Mouse (Mus musculus) spleen, adult 12 weeks (tissue): ENCODE results near the gene Gcsh.

ENCODE experiments used
- DNase-seq: peaks from one replicate; pipeline ENCODE4 v3.0.0; 2022; ENCODE audit warnings: low spot score

The Gcsh gene

DNA sequence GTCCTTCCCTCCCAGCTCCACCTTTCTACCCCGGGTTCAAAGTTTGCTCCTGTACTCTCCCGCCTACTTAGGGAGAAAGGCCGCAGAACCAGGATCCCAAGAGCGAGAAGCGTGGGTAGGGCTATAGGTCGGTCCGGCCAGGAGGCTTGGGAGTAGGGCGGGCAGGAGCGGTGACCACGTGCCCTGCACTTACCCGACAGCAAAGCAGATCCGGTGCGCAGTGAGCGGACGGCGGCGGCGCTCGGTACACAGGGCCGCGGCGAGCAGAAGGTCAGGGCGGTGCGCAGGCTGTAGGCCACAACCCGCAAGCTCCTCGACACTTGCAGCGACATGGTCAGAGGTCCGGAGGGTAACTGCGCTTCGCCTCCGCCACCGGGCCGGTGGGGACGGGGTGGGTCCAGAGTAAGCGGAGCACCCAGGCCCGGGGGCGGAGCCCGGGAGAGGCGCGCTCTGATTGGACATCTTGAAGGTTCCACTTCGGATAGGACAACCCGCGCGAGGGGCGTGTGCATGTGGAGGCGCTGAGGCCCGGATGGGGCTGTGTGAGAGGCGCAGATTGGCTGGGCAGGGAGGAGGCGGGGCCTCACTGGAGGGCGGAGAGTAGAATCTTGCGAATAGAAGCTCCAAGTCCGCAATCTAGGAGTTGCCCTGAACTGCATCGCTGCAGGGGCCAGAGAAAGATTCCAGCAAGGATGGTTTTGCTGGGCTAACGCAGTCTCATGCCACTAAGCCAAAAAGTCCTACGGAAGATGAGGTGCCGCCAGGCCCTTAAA, at the start of gene Gcsh:
Gene Gcsh, minus strand, starts transcription at position 443 of the 773 bp plus-strand sequence.
- DNase-seq = peak; percentile 93

DNA sequence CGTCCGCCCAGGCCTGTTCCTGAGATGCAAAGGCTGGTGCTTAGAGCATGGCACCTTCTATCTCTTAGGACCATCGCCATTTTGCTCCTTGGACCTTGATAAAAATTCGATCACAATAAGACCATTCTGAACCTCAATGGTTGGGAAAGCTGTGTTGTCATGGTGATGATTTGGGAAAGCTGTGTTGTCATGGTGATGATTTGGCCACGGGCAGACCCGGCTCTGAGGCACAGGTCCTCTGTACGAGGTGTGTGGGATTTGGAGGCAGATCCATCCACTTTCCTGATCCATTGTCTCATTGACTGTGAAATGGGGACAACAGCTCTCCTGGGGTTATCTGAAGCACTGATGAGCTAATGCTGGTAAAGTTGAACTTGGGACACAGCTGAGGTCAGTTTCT, 46.5 kb upstream of the Gcsh start:
- DNase-seq = no peak

DNA sequence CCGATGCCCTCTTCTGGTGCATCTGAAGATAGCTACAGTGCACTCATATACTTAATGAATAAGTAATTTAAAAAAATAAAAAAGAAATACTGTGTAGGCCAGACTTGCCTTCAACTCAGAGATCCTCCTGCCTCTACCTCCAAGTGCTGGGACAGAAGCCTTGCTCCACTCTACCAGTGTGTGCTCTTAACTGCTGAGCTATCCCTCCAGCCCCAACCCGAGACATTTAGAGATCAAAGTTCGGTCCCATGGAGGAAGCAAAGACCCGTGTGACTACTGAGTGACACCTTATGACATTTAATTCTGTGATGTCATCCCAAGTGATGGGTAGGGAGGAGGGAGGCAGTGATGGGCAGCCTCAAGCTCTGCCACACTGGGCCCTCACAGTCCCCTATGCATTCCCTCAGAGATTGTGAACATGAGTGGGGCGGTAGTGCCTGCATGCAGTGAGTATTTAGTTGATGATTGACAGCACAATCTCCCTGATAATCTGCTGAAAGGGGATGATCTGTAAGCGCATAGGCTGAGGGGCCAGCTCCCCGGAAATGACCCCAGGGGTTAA, 44.1 kb upstream of the Gcsh start:
- DNase-seq = no peak

DNA sequence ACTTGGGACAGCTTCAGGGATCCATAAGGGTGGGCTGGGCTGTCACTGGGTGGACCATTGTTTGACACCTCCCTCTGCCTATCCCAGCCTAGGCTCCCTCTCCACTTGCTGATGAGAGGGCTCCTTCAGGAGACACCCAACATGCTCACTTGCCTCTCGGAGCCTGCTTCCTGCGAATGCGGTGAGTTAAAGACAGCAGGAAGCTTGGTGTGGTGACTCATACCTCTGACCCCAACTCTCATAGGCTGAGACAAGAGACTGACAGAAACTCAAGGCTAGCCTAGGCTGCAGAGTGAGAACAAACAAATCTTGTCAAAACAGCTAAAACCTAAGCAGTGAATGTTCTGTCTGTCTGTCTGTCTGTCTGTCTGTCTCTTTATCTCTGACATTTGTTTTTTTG, 40.1 kb upstream of the Gcsh start:
- DNase-seq = no peak

DNA sequence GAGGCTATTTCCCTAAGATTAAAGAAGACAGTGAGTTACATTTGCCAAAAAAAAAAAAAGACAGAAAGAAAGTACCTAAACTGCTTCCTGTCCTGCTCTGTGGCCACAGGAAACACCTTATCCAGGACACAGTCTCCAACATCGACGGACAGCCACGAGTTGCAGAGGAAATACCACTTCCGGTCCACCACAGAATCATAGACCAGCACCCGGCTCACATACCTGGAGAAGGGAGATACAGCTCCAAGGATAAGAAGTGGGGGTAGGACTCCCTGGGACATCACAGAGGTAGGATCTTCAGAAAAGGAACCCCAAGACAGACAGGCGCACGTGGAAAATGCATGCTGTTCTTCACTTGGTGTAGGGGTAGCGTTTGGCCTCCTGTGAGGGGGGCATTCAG, 39.3 kb upstream of the Gcsh start:
- DNase-seq = no peak

DNA sequence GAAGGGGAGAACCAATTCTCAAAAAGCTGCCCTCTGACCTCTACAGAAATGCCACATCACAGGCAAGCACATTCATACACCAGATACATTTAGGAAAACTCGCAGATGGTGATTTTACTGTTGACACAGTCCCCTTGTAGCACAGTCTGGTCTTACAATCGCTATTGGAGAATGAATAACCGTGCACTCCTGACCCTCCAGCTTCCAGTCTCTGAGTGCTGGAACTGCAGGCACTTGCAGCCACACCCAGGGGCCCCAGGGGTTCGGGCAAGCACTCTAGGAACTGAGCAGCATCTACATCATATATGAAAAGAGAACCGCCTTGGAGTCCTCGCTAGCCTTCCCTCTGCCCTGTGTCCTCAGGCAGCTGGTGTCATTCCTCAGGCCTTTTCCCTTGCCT, 38.1 kb upstream of the Gcsh start:
- DNase-seq = no peak

DNA sequence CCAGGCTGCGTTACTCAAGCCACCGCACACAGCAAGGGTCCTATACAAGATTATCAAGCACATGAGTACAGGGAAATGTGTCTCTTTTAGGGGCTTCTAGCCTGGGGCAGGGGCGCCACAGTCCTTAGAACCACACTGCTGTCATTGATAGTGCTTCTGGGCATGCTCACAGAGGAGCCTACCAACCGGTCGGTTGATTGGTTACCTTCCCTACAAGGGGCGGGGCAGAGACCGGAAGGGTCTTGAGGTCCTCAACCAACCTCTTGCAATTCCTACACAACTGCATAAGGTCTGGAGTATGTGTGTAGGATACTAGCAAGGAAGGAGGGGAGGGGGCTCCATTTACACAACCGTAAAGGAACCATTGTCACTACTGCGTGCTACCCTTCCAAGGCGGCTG, 35.3 kb upstream of the Gcsh start:
- no peak for DNase-seq

DNA sequence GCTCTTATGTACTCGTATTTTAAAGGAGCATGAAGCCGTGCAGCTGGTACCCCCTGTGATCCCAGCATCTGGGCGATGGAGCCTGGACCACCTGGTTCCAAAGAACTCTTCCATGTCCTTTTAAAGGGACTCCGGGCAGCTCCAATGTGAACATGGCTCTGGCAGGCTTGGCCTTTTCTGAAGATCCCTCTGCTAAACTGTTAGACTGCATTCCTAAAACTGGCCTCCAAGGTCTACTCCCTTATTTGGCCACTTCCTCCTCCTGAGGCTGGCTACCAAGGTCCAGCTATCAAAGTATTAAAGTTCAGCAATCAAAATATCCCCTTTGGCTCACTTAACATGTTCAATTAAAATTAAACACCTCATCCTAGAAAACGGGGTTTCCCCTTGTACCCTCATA, 34.3 kb upstream of the Gcsh start:
- DNase-seq = no peak

DNA sequence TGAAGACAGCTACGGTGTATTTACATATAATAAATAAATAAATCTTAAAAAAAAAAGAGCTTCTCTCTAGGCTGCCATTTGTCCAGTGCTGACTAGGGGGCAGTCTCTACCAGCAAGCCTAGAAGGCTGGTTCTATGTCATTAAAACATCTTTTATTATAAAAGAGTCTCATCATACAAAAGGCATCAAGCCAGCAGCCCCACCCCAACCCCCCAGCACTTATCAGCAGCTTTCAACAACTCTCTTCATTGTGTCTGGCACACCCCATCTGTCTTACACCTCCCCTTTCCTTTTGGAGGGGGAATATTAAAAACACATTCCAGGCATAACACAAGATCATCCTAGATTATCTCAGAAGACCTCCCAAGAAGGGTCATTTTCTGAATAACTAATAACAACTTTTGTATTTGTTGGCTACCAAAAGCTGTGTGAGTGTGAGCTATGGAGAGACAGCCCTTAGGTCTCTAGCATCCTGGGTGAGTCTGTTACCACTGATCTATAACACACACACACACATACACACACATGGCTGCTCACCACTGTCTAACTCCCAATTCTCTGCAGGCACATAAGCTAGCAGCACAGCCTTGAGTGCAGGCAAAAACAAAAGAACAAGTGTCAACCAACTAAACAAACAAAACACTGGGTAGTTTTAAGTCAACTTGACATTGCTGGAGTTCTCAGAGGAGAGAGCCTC, 29.1 kb upstream of the Gcsh start:
- DNase-seq = no peak

DNA sequence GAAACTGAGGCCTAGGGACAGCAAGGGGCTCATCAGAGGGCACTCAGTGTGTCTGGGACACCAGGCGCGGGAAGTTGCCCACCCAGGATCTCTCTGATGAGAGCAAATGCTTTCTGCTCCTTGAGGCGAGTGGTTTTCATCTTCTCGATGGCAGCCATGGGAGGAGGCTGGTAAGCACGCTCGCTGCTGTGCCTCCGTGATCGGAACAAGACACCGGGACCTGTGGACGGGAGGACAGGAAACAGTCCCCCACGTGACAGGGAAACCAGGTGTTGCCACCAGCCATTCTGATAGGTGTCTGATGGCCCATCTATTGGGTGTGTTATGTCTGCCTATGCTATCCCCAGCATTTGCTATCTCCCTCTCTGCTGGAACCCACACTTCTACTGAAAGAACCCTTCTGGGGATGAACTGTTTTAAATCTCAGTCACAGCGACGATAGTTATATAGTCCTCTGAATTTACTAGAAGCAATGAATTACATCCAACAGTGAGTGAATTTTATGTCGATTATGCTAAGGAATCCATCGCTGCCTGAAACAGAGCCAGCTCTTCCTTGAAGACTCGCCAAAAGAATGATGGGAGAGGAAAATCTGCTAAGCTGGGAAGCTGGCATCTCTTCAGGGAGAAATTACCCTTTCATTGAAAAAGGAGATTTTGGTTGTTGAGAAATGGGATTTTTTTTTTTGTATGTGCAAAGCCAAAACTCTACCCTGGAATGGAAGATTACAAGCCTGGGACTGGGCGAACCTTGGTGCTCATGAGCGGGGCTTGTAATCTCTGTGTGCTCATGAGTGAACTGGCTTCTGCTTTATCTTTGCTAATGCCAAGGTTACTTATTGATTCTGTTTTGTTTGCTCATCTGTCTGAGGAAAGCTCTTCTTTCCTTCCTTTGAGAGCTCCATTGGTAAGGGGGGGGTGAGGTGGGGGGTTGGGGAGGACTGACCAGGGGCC, 26.3 kb upstream of the Gcsh start:
- DNase-seq = no peak

DNA sequence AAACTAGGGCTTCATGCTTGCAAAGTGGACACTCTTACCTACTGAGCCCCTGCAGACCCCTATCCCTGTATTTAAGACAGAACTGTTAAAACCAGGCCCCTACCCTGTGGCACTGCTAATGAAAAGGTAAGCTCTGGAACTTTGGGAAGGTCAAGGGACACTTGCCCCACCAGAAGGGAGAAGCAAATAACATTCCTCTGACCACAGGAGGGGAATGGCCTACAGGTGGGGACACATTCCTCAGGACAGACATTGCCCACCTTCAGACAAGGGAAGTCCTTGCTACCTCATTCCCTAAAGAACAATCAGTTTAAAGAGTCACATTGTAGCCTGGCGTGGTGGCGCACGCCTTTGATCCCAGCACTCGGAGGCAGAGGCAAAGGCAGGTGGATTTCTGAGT, 24.6 kb upstream of the Gcsh start:
- no peak for DNase-seq

DNA sequence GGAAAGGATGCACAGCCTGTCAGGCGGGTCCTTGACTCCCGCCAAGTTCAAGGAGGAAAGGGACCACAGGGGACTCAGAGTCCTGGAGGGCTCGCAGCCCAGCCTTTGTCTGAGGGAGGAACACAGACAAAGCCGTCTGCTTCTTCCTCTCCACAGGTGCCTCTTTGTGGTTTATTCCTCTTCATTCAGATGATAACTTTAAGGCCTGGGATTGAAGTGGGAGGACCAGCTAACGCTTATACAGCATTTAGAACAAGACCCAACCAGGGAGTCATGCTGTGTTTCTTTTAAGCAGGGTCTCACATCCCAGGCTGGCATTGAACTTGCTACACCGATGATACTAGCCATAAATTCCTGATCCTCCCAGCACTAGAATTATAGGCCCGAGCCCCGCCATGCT, 23.7 kb upstream of the Gcsh start:
- DNase-seq = no peak

DNA sequence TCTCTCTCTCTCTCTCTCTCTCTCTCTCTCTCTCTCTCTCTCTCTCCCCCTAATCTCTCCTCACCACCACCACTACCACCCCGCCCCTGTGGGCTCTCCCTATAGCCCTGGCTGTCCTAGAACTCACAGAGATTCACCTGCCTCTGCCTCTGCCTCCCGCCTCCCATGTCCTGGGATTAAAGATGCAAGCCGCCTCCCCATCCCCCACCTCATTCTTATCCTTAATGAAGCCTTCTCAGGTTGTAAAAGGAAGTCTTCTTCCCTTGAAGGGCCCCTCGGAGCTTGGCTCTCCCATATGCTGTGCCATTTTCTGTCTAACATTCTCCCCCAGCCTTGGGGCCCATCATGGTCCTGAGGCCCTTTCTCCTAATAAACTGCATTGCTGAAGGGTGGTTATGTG, 22.3 kb upstream of the Gcsh start:
- DNase-seq = no peak

DNA sequence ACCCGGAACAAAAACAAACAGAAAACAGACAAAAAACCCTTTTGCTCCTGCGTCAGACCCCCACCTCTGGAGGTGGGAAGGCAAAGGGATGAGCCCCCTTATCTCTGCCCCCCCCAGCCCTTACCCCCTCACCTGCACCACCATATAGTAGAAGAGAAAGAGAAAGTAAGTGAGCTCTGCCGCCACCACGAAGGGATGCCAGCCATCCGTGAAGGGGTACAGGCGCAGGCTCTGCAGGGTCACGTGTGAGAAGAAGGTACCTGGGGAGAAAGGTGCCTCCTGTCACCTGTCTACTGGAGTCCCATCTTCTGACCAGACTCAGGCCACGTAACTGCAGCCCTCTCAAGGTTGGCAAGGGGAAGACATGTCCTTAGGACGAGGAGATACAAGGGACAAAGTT, 18.0 kb upstream of the Gcsh start:
- DNase-seq = no peak

DNA sequence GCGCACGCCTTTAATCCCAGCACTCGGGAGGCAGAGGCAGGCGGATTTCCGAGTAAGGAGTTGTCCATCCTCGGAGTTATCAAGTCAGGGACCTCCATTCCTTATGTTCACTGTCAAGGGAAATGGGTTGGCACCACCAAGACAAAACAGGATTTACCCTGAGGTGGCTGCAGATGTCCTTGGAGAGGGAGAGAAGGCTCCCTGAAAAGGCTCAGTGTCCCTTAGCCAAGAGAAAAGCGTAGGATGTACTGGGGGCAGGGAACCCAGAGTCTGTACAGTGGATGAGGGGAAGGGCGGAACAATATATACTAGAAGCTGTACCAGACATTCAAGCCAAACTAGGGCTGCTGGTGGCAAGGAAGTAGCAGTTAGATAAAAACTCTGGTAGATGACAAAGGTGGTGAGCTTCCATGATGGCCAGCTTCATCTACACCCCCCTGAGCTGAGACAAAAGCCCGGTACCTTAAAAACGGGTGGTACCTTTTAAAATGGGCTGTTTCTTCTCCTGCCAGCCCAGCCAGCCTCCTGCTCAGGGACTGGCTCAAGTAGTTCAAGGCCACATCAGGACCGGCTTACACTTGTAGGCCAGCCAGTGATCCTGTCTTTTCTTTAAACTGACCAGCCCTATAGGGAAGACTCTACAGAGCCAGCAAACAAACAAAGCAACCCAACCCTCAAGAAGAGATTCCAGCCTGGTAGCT, 829 bp upstream of the Gcsh start:
- DNase-seq = no peak

DNA sequence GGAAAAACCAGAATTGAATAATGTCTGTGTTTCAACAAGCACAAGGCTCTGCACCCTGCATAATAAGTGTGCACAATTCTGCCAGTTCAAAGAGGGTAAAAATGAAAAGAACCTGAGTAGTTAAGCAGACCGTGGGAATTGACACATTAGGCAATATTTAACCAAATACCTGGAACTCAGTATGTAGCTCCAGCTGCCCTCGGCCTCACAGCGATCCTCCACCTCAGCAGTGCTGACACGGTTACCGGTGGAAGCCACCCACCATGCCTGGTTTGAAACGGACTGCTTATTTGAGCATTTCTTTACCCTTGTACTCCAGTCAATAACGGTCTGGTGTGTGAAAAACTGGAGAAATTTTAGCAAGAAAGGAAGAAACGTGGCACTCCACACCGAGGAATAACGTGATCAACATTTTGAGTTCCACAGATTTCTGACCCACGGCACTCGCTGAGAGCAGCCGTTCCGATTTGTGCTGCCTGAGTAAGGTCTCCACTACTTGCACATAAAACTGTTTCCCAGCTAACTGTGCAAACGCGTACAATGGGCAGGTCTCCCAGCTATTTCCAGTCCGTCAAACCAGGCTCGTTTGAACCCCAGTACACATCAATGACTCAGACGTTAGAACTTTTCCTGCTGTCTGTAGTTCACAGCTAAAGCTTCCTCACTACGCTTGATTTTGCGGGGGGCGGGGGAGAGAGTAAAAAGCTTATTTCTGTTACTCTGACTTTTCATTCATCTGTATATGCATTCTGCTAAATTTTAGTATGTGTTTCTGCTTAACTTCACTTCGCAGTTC, 963 bp downstream of the Gcsh start:
- DNase-seq = no peak

DNA sequence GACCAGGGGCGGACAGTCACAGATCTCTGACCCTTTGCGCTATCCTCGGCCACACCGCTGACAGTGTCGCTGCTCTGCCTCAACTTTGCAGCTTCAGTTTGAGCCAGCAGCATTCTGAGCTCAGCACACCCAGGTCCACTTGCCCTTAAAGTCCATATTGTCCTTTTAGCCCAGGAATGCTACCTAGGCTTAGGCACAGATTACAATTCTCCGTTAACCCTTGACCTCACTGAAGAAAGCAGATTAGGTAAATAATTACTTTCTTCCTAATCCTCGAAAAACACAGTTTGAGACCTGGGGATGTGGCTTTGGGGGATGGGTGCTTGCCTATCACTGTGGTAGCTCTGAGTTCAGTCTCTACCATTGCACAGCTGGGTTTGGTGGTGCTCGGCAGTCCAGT, 2.1 kb downstream of the Gcsh start:
- DNase-seq = no peak

DNA sequence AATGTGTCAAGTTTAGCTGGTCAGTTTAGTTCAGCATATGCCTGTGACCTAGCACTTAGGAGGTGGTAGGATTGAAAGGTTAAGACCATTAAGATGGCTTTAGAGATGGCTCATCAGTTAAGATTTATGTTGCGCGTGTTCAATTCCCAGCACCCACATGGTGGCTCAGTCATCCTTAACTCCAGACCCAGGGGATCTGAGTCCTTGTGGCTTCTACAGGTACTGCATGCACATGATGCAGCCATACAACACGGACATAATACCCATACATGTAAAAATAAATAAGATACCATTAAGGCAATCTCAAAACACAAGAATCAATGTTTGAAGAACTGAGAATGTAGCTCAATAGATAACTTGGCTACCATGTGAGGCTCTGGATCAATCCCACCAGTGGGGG, 3.5 kb downstream of the Gcsh start:
- no peak for DNase-seq

DNA sequence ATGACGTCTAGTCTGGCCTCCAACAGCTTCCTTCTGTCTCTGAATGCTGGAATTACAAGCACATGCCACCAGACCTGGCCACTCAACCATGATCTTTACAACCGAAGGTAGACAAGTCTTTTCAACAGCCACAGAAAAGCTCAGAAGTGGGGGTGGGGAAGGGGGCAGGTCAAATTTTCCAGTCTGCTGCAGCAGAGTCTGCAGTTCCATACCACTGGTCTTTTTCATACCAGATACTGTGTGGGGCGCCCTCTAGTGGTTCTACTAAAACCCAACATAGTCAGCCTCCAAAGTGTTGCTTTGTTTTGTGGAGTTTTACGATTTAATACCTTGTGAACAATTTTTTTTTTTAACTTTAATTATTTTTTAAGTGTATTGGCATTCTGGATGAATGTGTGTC, 13.2 kb downstream of the Gcsh start:
- peak; percentile 50 for DNase-seq

DNA sequence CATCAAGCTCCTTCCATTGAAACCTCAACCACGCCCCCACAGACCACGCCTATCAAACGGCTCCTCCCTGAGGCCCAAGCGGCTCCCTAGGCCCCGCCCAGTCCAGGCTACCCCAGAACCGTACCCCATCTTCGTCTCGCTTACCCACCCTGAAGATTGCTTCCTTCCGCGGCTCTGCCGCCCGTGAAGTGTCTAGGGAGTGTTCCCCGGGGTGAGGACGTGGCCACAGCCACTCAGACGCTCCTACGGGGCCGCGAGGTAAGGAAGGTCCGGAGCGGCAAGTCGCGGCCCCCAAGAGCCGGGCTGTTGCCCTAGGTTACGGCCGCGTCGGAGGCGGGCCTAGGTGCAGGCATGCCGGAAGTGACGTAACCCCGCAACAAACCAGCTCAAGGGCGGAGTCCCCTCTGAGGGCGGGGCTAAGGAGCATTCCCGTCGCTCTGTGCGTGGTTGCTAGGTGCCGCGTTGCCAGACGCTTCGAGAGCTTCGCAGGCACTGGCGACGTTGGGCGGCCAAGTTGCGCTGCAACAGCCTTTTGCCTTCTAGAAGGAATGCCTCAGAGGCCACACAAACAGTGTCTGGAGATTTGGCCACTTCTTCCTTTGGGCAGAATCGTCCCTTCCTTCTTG, 14.6 kb downstream of the Gcsh start, which contains the start of gene 1700030J22Rik:
Gene 1700030J22Rik, minus strand, starts transcription at position 329 of the 626 bp plus-strand sequence.
- peak; percentile 98 for DNase-seq
